Mouse (Mus musculus) ES-Bruce4 (cell line): ENCODE results near the gene Dirc2.

Experiments
- CTCF ChIP-seq: IDR thresholded peaks from one replicate; pipeline ENCODE4 v1.8.1; 2011; ENCODE audit warnings: low read depth, low read length
- POLR2A ChIP-seq: IDR thresholded peaks from one replicate; pipeline ENCODE4 v1.8.1; 2011; ENCODE audit warnings: low read length; ENCODE audit not compliant: insufficient read depth

GRCm38 (mm10) chr16:35696103-35696502 lies 73.1 kb downstream of the Dirc2 start:
- TF ChIP-seq POLR2A: no peak
- no peak for TF ChIP-seq CTCF
